Mouse (Mus musculus): ENCODE measurements at regions not wholly inside any gene's neighbourhood (a gene's known extent, or its start where the extent isn't known, plus 50 kb on each side); places are given as distances from the start of the nearest gene placed in this dataset.

DNA sequence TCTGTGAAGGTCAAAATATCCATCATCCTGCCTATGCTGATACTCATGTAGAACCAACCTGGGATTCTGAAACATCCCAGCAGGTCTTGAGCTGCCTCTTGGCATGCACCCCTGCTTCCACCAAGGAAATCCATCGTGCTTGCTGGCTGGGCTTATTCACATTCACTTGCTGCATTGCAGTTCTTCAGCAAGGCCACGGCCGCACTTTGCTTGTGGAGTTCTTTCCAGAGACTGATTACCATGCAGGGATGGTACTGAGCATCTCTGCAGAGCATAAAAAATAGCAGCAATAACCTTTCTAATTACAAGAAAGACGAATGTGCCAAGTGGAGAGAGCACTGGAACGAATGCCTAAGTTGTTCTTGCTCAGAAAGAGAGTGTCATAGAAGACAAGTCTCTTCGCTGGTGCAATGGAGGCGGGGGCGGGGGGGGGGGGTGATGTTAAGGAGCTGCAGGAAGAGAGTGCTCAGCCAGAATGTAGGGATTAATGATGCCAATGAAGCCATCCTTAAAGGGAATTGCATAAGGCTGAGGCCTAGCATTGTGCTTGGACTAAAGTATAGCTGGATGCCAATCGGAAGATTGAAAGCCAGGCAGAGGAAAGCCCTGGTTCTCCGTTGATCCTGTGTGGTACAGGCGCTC lies 205.9 kb downstream of the AI593442 start:
- Histone ChIP-seq H3K9me3 (replicated peaks; ENCODE audit: insufficient read depth, low read length) (no peaks in the 10 kb centered on the region), H3K4me3 (ENCODE audit: control insufficient read depth in 1 of 2, insufficient read depth in 1 of 2, low read depth in 2 of 2, low read length in 2 of 2) (no peak overlapping the region), H3K79me2 (ENCODE audit: control insufficient read depth, insufficient read depth, low read length, poor library complexity) (no peaks in the 10 kb centered on the region), H3K9ac (ENCODE audit: control insufficient read depth, low read depth, low read length, poor library complexity, severe bottlenecking) (no peak overlapping the region), H3K36me3 (ENCODE audit: control insufficient read depth in 1 of 2, insufficient read depth in 2 of 2, low read length in 2 of 2) (no peaks in the 10 kb centered on the region), H3K27ac (ENCODE audit: control insufficient read depth, low read depth, low read length) (no peak overlapping the region), H3K27me3 (ENCODE audit: control insufficient read depth in 1 of 2, insufficient read depth in 2 of 2, low read length in 2 of 2) (no peaks in the 10 kb centered on the region), H3K4me1 (ENCODE audit: control insufficient read depth in 1 of 2, insufficient read depth in 2 of 2, low read length in 2 of 2) (no peaks in the 10 kb centered on the region)
- no peak for TF ChIP-seq TBP (IDR thresholded peaks at IDR 0.05; ENCODE audit: low read depth, low read length)
- TF ChIP-seq RAD21 (IDR thresholded peaks at IDR 0.05; ENCODE audit: low read depth, low read length): no peak
- TF ChIP-seq KAT2A (conservative IDR thresholded peaks at IDR 0.05; ENCODE audit: low read depth, low read length): no peak
- no peak for TF ChIP-seq MAZ (IDR thresholded peaks at IDR 0.05; ENCODE audit: low read depth, low read length)
- no peak for DNase-seq (ENCODE audit: low read depth, low spot score)

DNA sequence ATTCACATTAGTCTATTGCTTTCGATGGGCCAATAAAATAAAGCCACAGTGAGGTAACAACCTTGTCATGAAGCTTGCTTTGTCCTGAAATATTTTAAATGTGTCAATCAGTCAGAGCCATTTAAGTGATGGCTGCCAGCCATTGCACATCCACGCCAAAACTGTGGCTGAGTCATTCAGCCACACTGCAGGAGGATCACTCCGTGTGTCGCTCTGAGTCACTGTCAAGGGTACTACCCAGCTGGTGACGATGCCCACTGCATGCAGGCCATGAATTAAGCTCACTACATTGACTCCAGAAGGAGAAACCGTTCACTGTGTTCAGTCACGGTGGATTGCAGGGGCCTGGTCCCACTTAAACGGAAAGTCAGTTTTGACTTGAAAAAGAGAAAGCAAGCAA lies 206.7 kb downstream of the AI593442 start:
- Histone ChIP-seq H3K79me2 (ENCODE audit: control insufficient read depth, insufficient read depth, low read length, poor library complexity) (no peaks in the 10 kb centered on the region), H3K4me3 (ENCODE audit: control insufficient read depth in 1 of 2, insufficient read depth in 1 of 2, low read depth in 2 of 2, low read length in 2 of 2) (no peak overlapping the region), H3K9ac (ENCODE audit: control insufficient read depth, low read depth, low read length, poor library complexity, severe bottlenecking) (no peak overlapping the region), H3K9me3 (replicated peaks; ENCODE audit: insufficient read depth, low read length) (no peaks in the 10 kb centered on the region), H3K4me1 (ENCODE audit: control insufficient read depth in 1 of 2, insufficient read depth in 2 of 2, low read length in 2 of 2) (no peaks in the 10 kb centered on the region), H3K27me3 (ENCODE audit: control insufficient read depth in 1 of 2, insufficient read depth in 2 of 2, low read length in 2 of 2) (no peaks in the 10 kb centered on the region), H3K27ac (ENCODE audit: control insufficient read depth, low read depth, low read length) (no peak overlapping the region), H3K36me3 (ENCODE audit: control insufficient read depth in 1 of 2, insufficient read depth in 2 of 2, low read length in 2 of 2) (no peaks in the 10 kb centered on the region)
- no peak for TF ChIP-seq USF2 (IDR thresholded peaks at IDR 0.05; ENCODE audit: borderline replicate concordance in 1 of 2, insufficient read depth in 1 of 2, low read depth in 1 of 2, low read length in 2 of 2)
- TF ChIP-seq JUND (IDR thresholded peaks at IDR 0.05; ENCODE audit: low read depth, low read length): no peak
- no peak for TF ChIP-seq E2F4 (IDR thresholded peaks at IDR 0.05; ENCODE audit: borderline replicate concordance, low read depth, low read length)
- TF ChIP-seq ZC3H11A (IDR thresholded peaks at IDR 0.05; ENCODE audit: low read depth, low read length): no peak
- TF ChIP-seq CTCF (IDR thresholded peaks at IDR 0.05 in 2 of 3, conservative IDR thresholded peaks at IDR 0.05 in 1 of 3; ENCODE audit: control insufficient read depth in 1 of 3, insufficient read depth in 1 of 3, low read depth in 2 of 3, low read length in 3 of 3, poor library complexity in 1 of 3, severe bottlenecking in 1 of 3): no peak
- no peak for TF ChIP-seq ZNF384 (IDR thresholded peaks at IDR 0.05; ENCODE audit: low read depth, low read length)
- TF ChIP-seq UBTF (IDR thresholded peaks at IDR 0.05; ENCODE audit: borderline replicate concordance, insufficient read depth, low read depth, low read length): no peak
- no peak for TF ChIP-seq MXI1 (IDR thresholded peaks at IDR 0.05; ENCODE audit: low read depth, low read length)
- no peak for TF ChIP-seq NELFE (IDR thresholded peaks at IDR 0.05; ENCODE audit: low read depth, low read length)
- no peak for DNase-seq (ENCODE audit: low read depth, low spot score)

DNA sequence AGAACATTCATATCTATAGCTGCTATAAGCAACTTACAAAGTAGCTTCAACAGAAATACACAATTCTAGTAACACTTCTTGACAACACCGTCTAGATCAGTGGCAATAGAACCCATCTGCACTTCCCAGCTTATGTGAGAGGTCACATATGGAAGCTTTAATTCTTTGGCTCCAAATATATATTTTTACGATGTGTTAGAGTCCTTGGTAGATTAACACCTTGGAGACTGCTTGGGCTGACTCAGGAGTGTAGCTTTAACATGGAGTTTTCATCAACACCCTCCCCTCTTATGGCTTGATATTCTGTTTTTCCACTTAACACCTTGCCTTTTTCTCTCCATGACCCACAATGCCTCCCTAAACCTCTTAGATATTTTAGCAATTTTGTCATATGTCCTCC lies 221.1 kb downstream of the AI593442 start:
- H3K27ac ChIP-seq (ENCODE audit: control insufficient read depth, low read depth, low read length): no peak overlapping the region
- TF ChIP-seq GABPA (IDR thresholded peaks at IDR 0.05; ENCODE audit: low read depth, low read length) (no peak), USF2 (IDR thresholded peaks at IDR 0.05; ENCODE audit: borderline replicate concordance in 1 of 2, insufficient read depth in 1 of 2, low read depth in 1 of 2, low read length in 2 of 2) (no peak), POLR2AphosphoS2 (IDR thresholded peaks at IDR 0.05; ENCODE audit: low read length) (no peak), KAT2A (conservative IDR thresholded peaks at IDR 0.05; ENCODE audit: low read depth, low read length) (no peak), ETS1 (IDR thresholded peaks at IDR 0.05; ENCODE audit: low read depth, low read length) (no peak), TBP (IDR thresholded peaks at IDR 0.05; ENCODE audit: low read depth, low read length) (no peak), POLR2A (IDR thresholded peaks at IDR 0.05; ENCODE audit: control insufficient read depth in 1 of 2, insufficient read depth in 1 of 2, low read depth in 1 of 2, low read length in 2 of 2, poor library complexity in 1 of 2) (no peak), HCFC1 (IDR thresholded peaks at IDR 0.05; ENCODE audit: low read depth, low read length) (no peak), ZNF384 (IDR thresholded peaks at IDR 0.05; ENCODE audit: low read depth, low read length) (no peak), CHD1 (IDR thresholded peaks at IDR 0.05; ENCODE audit: low read depth, low read length) (no peak), EP300 (IDR thresholded peaks at IDR 0.05; ENCODE audit: low read depth in 1 of 2, low read length in 2 of 2) (no peak), MAX (IDR thresholded peaks at IDR 0.05; ENCODE audit: low read length) (no peak), CHD2 (IDR thresholded peaks at IDR 0.05; ENCODE audit: low read length) (no peak), NRF1 (IDR thresholded peaks at IDR 0.05; ENCODE audit: insufficient read depth, low read depth, low read length, poor library complexity, severe bottlenecking) (no peak)
- H3K4me1 ChIP-seq (ENCODE audit: control insufficient read depth in 1 of 2, insufficient read depth in 2 of 2, low read length in 2 of 2): no peaks in the 10 kb centered on the region
- H3K9ac ChIP-seq (ENCODE audit: control insufficient read depth, low read depth, low read length, poor library complexity, severe bottlenecking): no peak overlapping the region
- no peaks in the 10 kb centered on the region for H3K36me3 ChIP-seq (ENCODE audit: control insufficient read depth in 1 of 2, insufficient read depth in 2 of 2, low read length in 2 of 2)
- H3K79me2 ChIP-seq (ENCODE audit: control insufficient read depth, insufficient read depth, low read length, poor library complexity): no peaks in the 10 kb centered on the region
- DNase-seq (ENCODE audit: low read depth, low spot score): no peak
- no peaks in the 10 kb centered on the region for H3K9me3 ChIP-seq (replicated peaks; ENCODE audit: insufficient read depth, low read length)
- no peak overlapping the region for H3K4me3 ChIP-seq (ENCODE audit: control insufficient read depth in 1 of 2, insufficient read depth in 1 of 2, low read depth in 2 of 2, low read length in 2 of 2)
- no peaks in the 10 kb centered on the region for H3K27me3 ChIP-seq (ENCODE audit: control insufficient read depth in 1 of 2, insufficient read depth in 2 of 2, low read length in 2 of 2)
